Mouse (Mus musculus): Measurements from ENCODE around the gene 1700017B05Rik. TPM values are rescaled to one million over a fixed set of nuclear protein-coding genes. Genes with fewer than 3 reads are reported as not detected.
"Not testable (repeated sequence)": the region's sequence is repeated elsewhere in the genome, so short reads cannot be mapped to it uniquely, and the experiment has no call there.

Gene 1700017B05Rik
- polyA plus RNA-seq, 1 experiment from 2014 or later = 11.8 TPM

- Histone ChIP-seq H3K4me3 (no peak within 1 kb of the TSS), H3K9me3 (replicated peaks) (no peaks in the 10 kb centered on the region), H3K36me3 (no peaks in the 10 kb centered on the region), H3K27ac (replicated peaks) (no peak within 1 kb of the TSS), H3K27me3 (ENCODE audit: low read depth, poor library complexity, severe bottlenecking) (no peaks in the 10 kb centered on the region), H3K4me1 (no peaks in the 10 kb centered on the region)
- DNase-seq (ENCODE audit: low spot score) = no peak
- 77% methylated on average over 2 of the region's 2 CpGs for WGBS
Observed at GRCm38 (mm10) chr9:57236256-57236655, 26.2 kb downstream of the 1700017B05Rik start, which contains the start of gene Trcg1. Gene Trcg1 (plus strand): TSS chr9:57236556.

- no peak for DNase-seq (ENCODE audit: low spot score)
- 88% methylated on average over 3 of the region's 3 CpGs for WGBS
- H3K36me3 ChIP-seq = no peaks in the 10 kb centered on the region
- H3K9me3 ChIP-seq (replicated peaks) = no peaks in the 10 kb centered on the region
- no peak overlapping the region for H3K27ac ChIP-seq (replicated peaks)
- 0 out of 2 replicates have a peak, but pooled peaks cover 3% of the 10 kb centered on the region for H3K4me1 ChIP-seq
- H3K27me3 ChIP-seq (ENCODE audit: low read depth, poor library complexity, severe bottlenecking) = no peaks in the 10 kb centered on the region
- H3K4me3 ChIP-seq = no peak overlapping the region
Observed at GRCm38 (mm10) chr9:57233767-57234166, 28.6 kb downstream of the 1700017B05Rik start.

- H3K27ac ChIP-seq (replicated peaks) = no peak overlapping the region
- no peaks in the 10 kb centered on the region for H3K27me3 ChIP-seq (ENCODE audit: low read depth, poor library complexity, severe bottlenecking)
- no peak for DNase-seq (ENCODE audit: low spot score)
- no peaks in the 10 kb centered on the region for H3K9me3 ChIP-seq (replicated peaks)
- no peak overlapping the region for H3K4me3 ChIP-seq
- H3K36me3 ChIP-seq = no peaks in the 10 kb centered on the region
- WGBS = 80% methylated on average over 6 of the region's 6 CpGs
- H3K4me1 ChIP-seq = 0 out of 2 replicates have a peak, but pooled peaks cover 3% of the 10 kb centered on the region
Observed at GRCm38 (mm10) chr9:57233142-57233541, 29.3 kb downstream of the 1700017B05Rik start.

- WGBS = 90% methylated on average over 5 of the region's 5 CpGs
- Histone ChIP-seq H3K9me3 (replicated peaks) (no peaks in the 10 kb centered on the region), H3K4me1 (0 out of 2 replicates have a peak, but pooled peaks cover 3% of the 10 kb centered on the region), H3K36me3 (no peaks in the 10 kb centered on the region), H3K27ac (replicated peaks) (no peak overlapping the region), H3K4me3 (no peak overlapping the region), H3K27me3 (ENCODE audit: low read depth, poor library complexity, severe bottlenecking) (no peaks in the 10 kb centered on the region)
- no peak for DNase-seq (ENCODE audit: low spot score)
Observed at GRCm38 (mm10) chr9:57232341-57232940, 30.0 kb downstream of the 1700017B05Rik start.

- H3K27ac ChIP-seq (replicated peaks) = no peak overlapping the region
- H3K4me3 ChIP-seq = no peak overlapping the region
- WGBS = 81% methylated on average over 8 of the region's 8 CpGs
- 0 out of 2 replicates have a peak, but pooled peaks cover 3% of the 10 kb centered on the region for H3K4me1 ChIP-seq
- no peak for DNase-seq (ENCODE audit: low spot score)
- no peaks in the 10 kb centered on the region for H3K9me3 ChIP-seq (replicated peaks)
- H3K36me3 ChIP-seq = no peaks in the 10 kb centered on the region
- H3K27me3 ChIP-seq (ENCODE audit: low read depth, poor library complexity, severe bottlenecking) = no peaks in the 10 kb centered on the region
Observed at GRCm38 (mm10) chr9:57231536-57232255, 30.7 kb downstream of the 1700017B05Rik start.

- no peak overlapping the region for H3K4me3 ChIP-seq
- 70% methylated on average over 9 of the region's 9 CpGs for WGBS
- no peak for DNase-seq (ENCODE audit: low spot score)
- H3K4me1 ChIP-seq = 0 out of 2 replicates have a peak, but pooled peaks cover 3% of the 10 kb centered on the region
- no peaks in the 10 kb centered on the region for H3K9me3 ChIP-seq (replicated peaks)
- no peaks in the 10 kb centered on the region for H3K36me3 ChIP-seq
- H3K27me3 ChIP-seq (ENCODE audit: low read depth, poor library complexity, severe bottlenecking) = no peaks in the 10 kb centered on the region
- no peak overlapping the region for H3K27ac ChIP-seq (replicated peaks)
Observed at GRCm38 (mm10) chr9:57230146-57230783, 32.1 kb downstream of the 1700017B05Rik start.

- H3K4me3 ChIP-seq = no peak overlapping the region
- 80% methylated on average over 4 of the region's 4 CpGs for WGBS
- H3K9me3 ChIP-seq (replicated peaks) = no peaks in the 10 kb centered on the region
- H3K36me3 ChIP-seq = no peaks in the 10 kb centered on the region
- DNase-seq (ENCODE audit: low spot score) = no peak
- 0 out of 2 replicates have a peak, but pooled peaks cover 3% of the 10 kb centered on the region for H3K4me1 ChIP-seq
- H3K27ac ChIP-seq (replicated peaks) = no peak overlapping the region
- no peaks in the 10 kb centered on the region for H3K27me3 ChIP-seq (ENCODE audit: low read depth, poor library complexity, severe bottlenecking)
Observed at GRCm38 (mm10) chr9:57229726-57230125, 32.7 kb downstream of the 1700017B05Rik start.

- 0 out of 2 replicates have a peak, but pooled peaks cover 3% of the 10 kb centered on the region for H3K4me1 ChIP-seq
- no peak for DNase-seq (ENCODE audit: low spot score)
- H3K9me3 ChIP-seq (replicated peaks) = no peaks in the 10 kb centered on the region
- WGBS = 74% methylated on average over 4 of the region's 4 CpGs
- no peak overlapping the region for H3K4me3 ChIP-seq
- H3K27ac ChIP-seq (replicated peaks) = no peak overlapping the region
- H3K27me3 ChIP-seq (ENCODE audit: low read depth, poor library complexity, severe bottlenecking) = no peaks in the 10 kb centered on the region
- H3K36me3 ChIP-seq = no peaks in the 10 kb centered on the region
Observed at GRCm38 (mm10) chr9:57228186-57228585, 34.2 kb downstream of the 1700017B05Rik start.

GRCm38 (mm10) chr9:57227203-57227602 is 35.2 kb downstream of the 1700017B05Rik start:
- WGBS = 70% methylated on average over 5 of the region's 5 CpGs

GRCm38 (mm10) chr9:57226628-57227122 is 35.7 kb downstream of the 1700017B05Rik start:
- WGBS = 87% methylated on average over 6 of the region's 6 CpGs
- H3K4me1 ChIP-seq; H3K4me3 ChIP-seq; H3K9me3 ChIP-seq (replicated peaks); H3K36me3 ChIP-seq; DNase-seq (ENCODE audit: low spot score); H3K27ac ChIP-seq (replicated peaks); H3K27me3 ChIP-seq (ENCODE audit: low read depth, poor library complexity, severe bottlenecking): not testable (repeated sequence)

More at GRCm38 (mm10) chr9:57227203-57227602, 35.2 kb downstream of the 1700017B05Rik start:
- no peak for DNase-seq (ENCODE audit: low spot score)
- no peak overlapping the region for H3K4me3 ChIP-seq
- H3K4me1 ChIP-seq = 0 out of 2 replicates have a peak, but pooled peaks cover 3% of the 10 kb centered on the region
- no peak overlapping the region for H3K27ac ChIP-seq (replicated peaks)
- H3K27me3 ChIP-seq (ENCODE audit: low read depth, poor library complexity, severe bottlenecking) = no peaks in the 10 kb centered on the region
- H3K36me3 ChIP-seq = no peaks in the 10 kb centered on the region
- no peaks in the 10 kb centered on the region for H3K9me3 ChIP-seq (replicated peaks)

- H3K4me1 ChIP-seq = 0 out of 2 replicates have a peak, but pooled peaks cover 3% of the 10 kb centered on the region
- 83% methylated on average over 13 of the region's 13 CpGs for WGBS
- H3K36me3 ChIP-seq = no peaks in the 10 kb centered on the region
- no peak overlapping the region for H3K27ac ChIP-seq (replicated peaks)
- no peak for DNase-seq (ENCODE audit: low spot score)
- no peaks in the 10 kb centered on the region for H3K27me3 ChIP-seq (ENCODE audit: low read depth, poor library complexity, severe bottlenecking)
- no peak overlapping the region for H3K4me3 ChIP-seq
- H3K9me3 ChIP-seq (replicated peaks) = no peaks in the 10 kb centered on the region
Observed at GRCm38 (mm10) chr9:57225780-57226627, 36.4 kb downstream of the 1700017B05Rik start.

GRCm38 (mm10) chr9:57223341-57223740 is 39.1 kb downstream of the 1700017B05Rik start:
- Histone ChIP-seq H3K27ac (replicated peaks) (no peak overlapping the region), H3K36me3 (no peaks in the 10 kb centered on the region), H3K27me3 (ENCODE audit: low read depth, poor library complexity, severe bottlenecking) (no peaks in the 10 kb centered on the region), H3K4me1 (no peaks in the 10 kb centered on the region), H3K9me3 (replicated peaks) (no peaks in the 10 kb centered on the region), H3K4me3 (no peak overlapping the region)
- DNase-seq (ENCODE audit: low spot score) = no peak
